Mouse (Mus musculus): ENCODE measurements around the gene Limch1.

DNA sequence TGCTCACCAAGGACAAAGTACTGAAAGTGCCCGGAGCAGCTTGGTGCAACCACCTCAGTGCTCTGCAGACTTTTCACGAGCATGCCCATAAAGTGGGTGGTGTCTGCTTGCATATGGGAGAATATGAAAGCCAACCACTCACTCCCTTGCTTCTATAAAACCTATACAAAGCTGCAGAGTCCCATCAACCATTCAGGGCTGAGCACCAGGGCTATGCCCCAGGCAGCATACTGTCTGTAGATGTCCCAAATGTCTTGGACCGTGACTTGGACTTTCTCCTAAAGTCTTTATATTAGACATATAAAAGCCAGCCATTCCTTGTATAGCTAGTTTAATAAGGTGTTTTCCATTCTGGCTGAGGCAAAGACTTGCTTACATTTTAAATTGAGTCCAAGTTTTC is 47.6 kb downstream of the Limch1 start:
- TF ChIP-seq POLR2A (IDR thresholded peaks at IDR 0.05; ENCODE audit: borderline replicate concordance, low read depth, low read length) (no peak), CTCF (IDR thresholded peaks at IDR 0.05; ENCODE audit: low read depth, low read length) (no peak)

Data from bone marrow macrophage, adult 2 months (primary cell).